Mouse (Mus musculus) thymus, adult 2 months (tissue): Measurements from ENCODE around the gene Rab30.

Experiments used
- CTCF ChIP-seq: fragments of 200-500 bp; IDR thresholded peaks from 2 replicates; pipeline ENCODE4 v1.5.1; 2012; ENCODE audit warnings: mild to moderate bottlenecking, control low read depth, low read length, moderate library complexity, borderline replicate concordance; ENCODE audit not compliant: control insufficient read depth, poor library complexity, insufficient read depth; ENCODE audit errors: extremely low read depth
- POLR2A ChIP-seq: fragments of 200-500 bp; IDR thresholded peaks from 2 replicates; pipeline ENCODE4 v1.6.1; 2012; ENCODE audit warnings: mild to moderate bottlenecking, low read length, control low read depth, moderate library complexity; ENCODE audit not compliant: control insufficient read depth, poor library complexity, insufficient read depth; ENCODE audit errors: extremely low read depth

- TF ChIP-seq POLR2A (no peak), CTCF (no peak)
Observed at GRCm38 (mm10) chr7:92802158-92802557, 60.8 kb downstream of the Rab30 start.
